Mouse (Mus musculus): ENCODE results near the gene Actbl2. TPM values are rescaled to one million over a fixed set of nuclear protein-coding genes. Genes with fewer than 3 reads are reported as not detected.

Actbl2 gene
- polyA plus RNA-seq, 1 experiment from 2014 or later = not detected

DNA sequence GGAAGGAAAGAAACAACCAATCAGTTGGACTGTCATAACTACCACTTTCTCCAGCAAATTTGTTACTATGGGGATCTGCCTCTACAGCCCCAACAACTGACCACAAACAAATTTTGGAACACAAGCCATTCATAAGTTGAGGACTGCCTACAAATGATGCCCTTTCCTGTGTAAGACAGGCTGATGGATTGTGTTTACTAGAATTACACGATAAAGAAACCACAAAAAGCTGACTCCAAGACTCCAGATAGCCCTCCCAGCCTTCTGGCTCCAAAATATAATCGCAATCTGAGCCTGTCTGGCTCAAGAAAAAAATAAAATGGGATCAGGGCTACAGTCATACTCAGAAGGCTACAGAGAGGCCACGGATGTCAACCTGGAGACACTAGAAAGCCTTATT, 20.2 kb upstream of the Actbl2 start:
- Histone ChIP-seq H3K36me3 (ENCODE audit: control insufficient read depth, insufficient read depth) (no peaks in the 10 kb centered on the region), H3K4me2 (replicated peaks; ENCODE audit: low read depth) (no peak overlapping the region), H3K9ac (ENCODE audit: low read depth, low read length) (no peak overlapping the region), H3K27me3 (replicated peaks; ENCODE audit: control insufficient read depth, insufficient read depth, low read length) (no peaks in the 10 kb centered on the region), H3K4me3 (ENCODE audit: low read depth, low read length) (no peak overlapping the region), H3K27ac (ENCODE audit: low read depth, low read length) (no peak overlapping the region), H3K4me1 (replicated peaks; ENCODE audit: control insufficient read depth, insufficient read depth, low read length) (no peaks in the 10 kb centered on the region), H3K9me3 (ENCODE audit: control insufficient read depth) (no peaks in the 10 kb centered on the region)
- WGBS = 63% methylated on average over 3 of the region's 3 CpGs
- no peak for TF ChIP-seq CTCF (IDR thresholded peaks at IDR 0.05; ENCODE audit: low read depth)
- no peak for ATAC-seq

GRCm38 (mm10) chr13:111235719-111236166, 19.1 kb upstream of the Actbl2 start:
- H3K4me2 ChIP-seq (replicated peaks; ENCODE audit: low read depth) = no peak overlapping the region
- no peak overlapping the region for H3K9ac ChIP-seq (ENCODE audit: low read depth, low read length)
- no peaks in the 10 kb centered on the region for H3K9me3 ChIP-seq (ENCODE audit: control insufficient read depth)
- no peak overlapping the region for H3K27ac ChIP-seq (ENCODE audit: low read depth, low read length)
- no peaks in the 10 kb centered on the region for H3K36me3 ChIP-seq (ENCODE audit: control insufficient read depth, insufficient read depth)
- H3K27me3 ChIP-seq (replicated peaks; ENCODE audit: control insufficient read depth, insufficient read depth, low read length) = no peaks in the 10 kb centered on the region
- no peak for TF ChIP-seq CTCF (IDR thresholded peaks at IDR 0.05; ENCODE audit: low read depth)
- no peaks in the 10 kb centered on the region for H3K4me1 ChIP-seq (replicated peaks; ENCODE audit: control insufficient read depth, insufficient read depth, low read length)
- no peak overlapping the region for H3K4me3 ChIP-seq (ENCODE audit: low read depth, low read length)
- WGBS = 66% methylated on average over 6 of the region's 6 CpGs
- ATAC-seq = no peak

DNA sequence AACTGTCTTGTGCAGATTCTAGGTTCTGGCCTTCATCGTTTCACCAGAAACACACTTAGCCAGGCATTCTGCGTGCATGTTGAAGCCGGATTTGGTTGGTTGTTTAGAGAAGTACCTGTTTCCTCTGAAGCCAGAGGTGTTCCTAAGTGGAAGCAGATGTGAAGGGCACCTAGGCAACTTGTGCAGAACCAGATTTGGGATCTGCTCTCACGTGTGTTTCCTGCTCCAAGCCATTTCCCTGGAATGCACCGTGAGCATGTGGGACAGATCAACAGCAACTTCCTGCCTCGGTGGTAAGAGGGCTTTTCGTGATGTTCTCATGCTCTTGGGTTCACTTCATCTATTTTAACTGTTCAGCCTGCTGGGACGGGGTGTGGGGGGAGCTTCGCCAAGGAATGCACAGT, 18.4 kb upstream of the Actbl2 start:
- TF ChIP-seq CTCF (IDR thresholded peaks at IDR 0.05; ENCODE audit: low read depth) = no peak
- no peaks in the 10 kb centered on the region for H3K4me1 ChIP-seq (replicated peaks; ENCODE audit: control insufficient read depth, insufficient read depth, low read length)
- H3K4me3 ChIP-seq (ENCODE audit: low read depth, low read length) = no peak overlapping the region
- ATAC-seq = no peak
- H3K9ac ChIP-seq (ENCODE audit: low read depth, low read length) = no peak overlapping the region
- H3K9me3 ChIP-seq (ENCODE audit: control insufficient read depth) = no peaks in the 10 kb centered on the region
- H3K36me3 ChIP-seq (ENCODE audit: control insufficient read depth, insufficient read depth) = no peaks in the 10 kb centered on the region
- no peak overlapping the region for H3K4me2 ChIP-seq (replicated peaks; ENCODE audit: low read depth)
- no peak overlapping the region for H3K27ac ChIP-seq (ENCODE audit: low read depth, low read length)
- H3K27me3 ChIP-seq (replicated peaks; ENCODE audit: control insufficient read depth, insufficient read depth, low read length) = no peaks in the 10 kb centered on the region
- whole genome bisulfite sequencing = 67% methylated on average over 9 of the region's 9 CpGs

DNA sequence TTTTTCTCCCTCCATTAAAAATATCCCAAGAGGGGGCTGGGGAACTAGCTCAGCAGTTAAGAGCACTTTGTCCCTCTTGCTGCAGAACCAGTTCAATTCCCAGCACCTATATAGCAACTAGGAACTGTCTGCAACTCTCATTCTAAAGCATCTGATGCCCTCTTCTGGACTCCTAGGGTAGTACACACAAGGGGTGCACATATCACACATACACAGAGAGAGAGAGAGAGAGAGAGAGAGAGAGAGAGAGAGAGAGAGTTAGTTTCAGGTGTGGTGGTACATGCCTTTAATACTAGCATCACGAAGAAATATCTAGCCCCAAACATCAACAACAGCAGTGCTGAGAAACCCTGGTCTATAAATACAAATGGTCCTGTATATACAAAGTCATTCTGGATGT, 17.5 kb upstream of the Actbl2 start:
- H3K4me1 ChIP-seq (replicated peaks; ENCODE audit: control insufficient read depth, insufficient read depth, low read length) = no peaks in the 10 kb centered on the region
- H3K27me3 ChIP-seq (replicated peaks; ENCODE audit: control insufficient read depth, insufficient read depth, low read length) = no peaks in the 10 kb centered on the region
- WGBS = 71% methylated on average over 1 of the region's 1 CpGs
- no peak overlapping the region for H3K4me3 ChIP-seq (ENCODE audit: low read depth, low read length)
- H3K36me3 ChIP-seq (ENCODE audit: control insufficient read depth, insufficient read depth) = no peaks in the 10 kb centered on the region
- no peak overlapping the region for H3K9ac ChIP-seq (ENCODE audit: low read depth, low read length)
- H3K27ac ChIP-seq (ENCODE audit: low read depth, low read length) = no peak overlapping the region
- H3K4me2 ChIP-seq (replicated peaks; ENCODE audit: low read depth) = no peak overlapping the region
- TF ChIP-seq CTCF (IDR thresholded peaks at IDR 0.05; ENCODE audit: low read depth) = peak; percentile 47; the same call in 1 of the 2 replicates
- ATAC-seq = no peak
- no peaks in the 10 kb centered on the region for H3K9me3 ChIP-seq (ENCODE audit: control insufficient read depth)

- Histone ChIP-seq H3K4me1 (replicated peaks; ENCODE audit: control insufficient read depth, insufficient read depth, low read length) (no peaks in the 10 kb centered on the region), H3K9ac (ENCODE audit: low read depth, low read length) (no peak overlapping the region), H3K9me3 (ENCODE audit: control insufficient read depth) (no peaks in the 10 kb centered on the region), H3K27me3 (replicated peaks; ENCODE audit: control insufficient read depth, insufficient read depth, low read length) (no peaks in the 10 kb centered on the region), H3K4me2 (replicated peaks; ENCODE audit: low read depth) (no peak overlapping the region), H3K27ac (ENCODE audit: low read depth, low read length) (no peak overlapping the region), H3K4me3 (ENCODE audit: low read depth, low read length) (no peak overlapping the region), H3K36me3 (ENCODE audit: control insufficient read depth, insufficient read depth) (no peaks in the 10 kb centered on the region)
- TF ChIP-seq CTCF (IDR thresholded peaks at IDR 0.05; ENCODE audit: low read depth) = peak; percentile 96
- 26% methylated on average over 3 of the region's 3 CpGs for WGBS
- ATAC-seq = peak; percentile 64
Measured at GRCm38 (mm10) chr13:111237865-111238465, 16.8 kb upstream of the Actbl2 start.

GRCm38 (mm10) chr13:111251106-111251505, 3.7 kb upstream of the Actbl2 start:
- no peaks in the 10 kb centered on the region for H3K36me3 ChIP-seq (ENCODE audit: control insufficient read depth, insufficient read depth)
- no peaks in the 10 kb centered on the region for H3K9me3 ChIP-seq (ENCODE audit: control insufficient read depth)
- H3K27ac ChIP-seq (ENCODE audit: low read depth, low read length) = no peak overlapping the region
- WGBS = 83% methylated on average over 5 of the region's 5 CpGs
- H3K4me2 ChIP-seq (replicated peaks; ENCODE audit: low read depth) = no peak overlapping the region
- H3K4me1 ChIP-seq (replicated peaks; ENCODE audit: control insufficient read depth, insufficient read depth, low read length) = no peaks in the 10 kb centered on the region
- no peak overlapping the region for H3K4me3 ChIP-seq (ENCODE audit: low read depth, low read length)
- H3K27me3 ChIP-seq (replicated peaks; ENCODE audit: control insufficient read depth, insufficient read depth, low read length) = no peaks in the 10 kb centered on the region
- no peak overlapping the region for H3K9ac ChIP-seq (ENCODE audit: low read depth, low read length)
- no peak for ATAC-seq
- TF ChIP-seq CTCF (IDR thresholded peaks at IDR 0.05; ENCODE audit: low read depth) = no peak

- Histone ChIP-seq H3K36me3 (ENCODE audit: control insufficient read depth, insufficient read depth) (no peaks in the 10 kb centered on the region), H3K27me3 (replicated peaks; ENCODE audit: control insufficient read depth, insufficient read depth, low read length) (no peaks in the 10 kb centered on the region), H3K4me2 (replicated peaks; ENCODE audit: low read depth) (no peak overlapping the region), H3K4me3 (ENCODE audit: low read depth, low read length) (no peak overlapping the region), H3K27ac (ENCODE audit: low read depth, low read length) (no peak overlapping the region), H3K9me3 (ENCODE audit: control insufficient read depth) (no peaks in the 10 kb centered on the region), H3K9ac (ENCODE audit: low read depth, low read length) (no peak overlapping the region), H3K4me1 (replicated peaks; ENCODE audit: control insufficient read depth, insufficient read depth, low read length) (no peaks in the 10 kb centered on the region)
- WGBS = 79% methylated on average over 5 of the region's 5 CpGs
- TF ChIP-seq CTCF (IDR thresholded peaks at IDR 0.05; ENCODE audit: low read depth) = no peak
- ATAC-seq = no peak
Measured at GRCm38 (mm10) chr13:111251795-111252194, 3.0 kb upstream of the Actbl2 start.

Measured in intestine, postnatal 0 days (tissue).